Mouse (Mus musculus) heart, embryonic 16.5 days (tissue): ENCODE measurements around the gene Tmem200c. TPM values are rescaled to one million over a fixed set of nuclear protein-coding genes. Genes with fewer than 3 reads are reported as not detected.

Source experiments
- ATAC-seq: fragments of 200-750 bp; cut with Nextera tagmentation; replicated peaks from 2 replicates; pipeline ENCODE4 v1.8.0; 2017; ENCODE audit warnings: moderate number of reproducible peaks; ENCODE audit not compliant: insufficient read depth, low FRiP score; ENCODE audit errors: extremely low read depth
- H3K27ac ChIP-seq: fragments of 300-500 bp; sonication (generic); 2 replicates; pipeline ENCODE4 v1.5.1; 2014; ENCODE audit warnings: mild to moderate bottlenecking, low read length, control low read depth, moderate library complexity
- H3K27me3 ChIP-seq: fragments of 300-500 bp; sonication (generic); 2 replicates; pipeline ENCODE4 v1.6.1; 2014; ENCODE audit warnings: low read length, mixed read lengths; ENCODE audit not compliant: control insufficient read depth, insufficient read depth
- H3K36me3 ChIP-seq: fragments of 300-500 bp; sonication (generic); 2 replicates; pipeline ENCODE4 v1.6.1; 2014; ENCODE audit not compliant: control insufficient read depth, insufficient read depth
- H3K4me1 ChIP-seq: fragments of 300-500 bp; sonication (generic); 2 replicates; pipeline ENCODE4 v1.6.1; 2014; ENCODE audit warnings: low read length, mixed read lengths; ENCODE audit not compliant: control insufficient read depth, insufficient read depth
- H3K4me2 ChIP-seq: fragments of 300-500 bp; sonication (generic); 2 replicates; pipeline ENCODE4 v1.6.1; 2014; ENCODE audit warnings: low read depth, mild to moderate bottlenecking, control low read depth, low read length
- H3K4me3 ChIP-seq: fragments of 300-500 bp; sonication (generic); 2 replicates; pipeline ENCODE4 v1.5.1; 2014; ENCODE audit warnings: mild to moderate bottlenecking, control low read depth, low read length
- H3K9ac ChIP-seq: fragments of 300-500 bp; sonication (generic); 2 replicates; pipeline ENCODE4 v1.6.1; 2014; ENCODE audit warnings: low read length, control low read depth
- H3K9me3 ChIP-seq: fragments of 300-500 bp; sonication (generic); replicated peaks from 2 replicates; pipeline ENCODE4 v1.6.1; 2016; ENCODE audit warnings: low read length; ENCODE audit not compliant: control insufficient read depth
- WGBS: fragments of 180-500 bp; shearing (Covaris S2); extraction: QIAGEN DNeasy Blood & Tissue Kit; methylation state at CpG from one replicate; pipeline ENCODE4 v1.1.7; 2014; 5-methylcytosine and 5-hydroxymethylcytosine counted together
- polyA plus RNA-seq: library from polyadenylated mRNA; unstranded; fragments of >200 nt; fragmentation: Nextera tagmentation; extraction: Ambion mirVana; gene quantifications from 2 replicates; pipeline ENCODE4 v1.2.1, GENCODE M21; 2015

Tmem200c gene
- polyA plus RNA-seq, 1 experiment from 2014 or later: 0.24 TPM

- Histone ChIP-seq H3K4me1 (peaks cover 18% of the 10 kb centered on the region), H3K4me2 (peak overlapping the region; percentile 98), H3K27me3 (peaks cover 61% of the 10 kb centered on the region), H3K9ac (peak overlapping the region; percentile 66), H3K4me3 (peak overlapping the region; percentile 58), H3K36me3 (no peaks in the 10 kb centered on the region), H3K9me3 (no peaks in the 10 kb centered on the region), H3K27ac (no peak overlapping the region)
- 3% methylated on average over 22 of the region's 22 CpGs for WGBS
- peak; percentile 11; the same call in 1 of the 2 replicates for ATAC-seq
Measured at GRCm38 (mm10) chr17:68841892-68842252, 15.4 kb downstream of the Tmem200c start.

- H3K4me1 ChIP-seq: peaks cover 7% of the 10 kb centered on the region
- no peak overlapping the region for H3K9ac ChIP-seq
- no peak overlapping the region for H3K27ac ChIP-seq
- H3K4me3 ChIP-seq: no peak overlapping the region
- ATAC-seq: no peak
- peaks cover 22% of the 10 kb centered on the region for H3K27me3 ChIP-seq
- no peaks in the 10 kb centered on the region for H3K9me3 ChIP-seq
- 77% methylated on average over 5 of the region's 5 CpGs for WGBS
- H3K36me3 ChIP-seq: no peaks in the 10 kb centered on the region
- no peak overlapping the region for H3K4me2 ChIP-seq
Measured at GRCm38 (mm10) chr17:68845931-68846330, 19.5 kb downstream of the Tmem200c start.

GRCm38 (mm10) chr17:68848739-68849138, 22.3 kb downstream of the Tmem200c start:
- WGBS: 77% methylated on average over 6 of the region's 6 CpGs
- Histone ChIP-seq H3K36me3 (no peaks in the 10 kb centered on the region), H3K27me3 (peaks cover 3% of the 10 kb centered on the region; the same call in 1 of the 2 replicates), H3K4me3 (no peak overlapping the region), H3K9me3 (no peaks in the 10 kb centered on the region), H3K9ac (no peak overlapping the region), H3K4me1 (no peaks in the 10 kb centered on the region), H3K27ac (no peak overlapping the region), H3K4me2 (no peak overlapping the region)
- no peak for ATAC-seq

- no peak for ATAC-seq
- H3K36me3 ChIP-seq: no peaks in the 10 kb centered on the region
- whole genome bisulfite sequencing: 75% methylated on average over 7 of the region's 7 CpGs
- no peaks in the 10 kb centered on the region for H3K27me3 ChIP-seq
- no peak overlapping the region for H3K27ac ChIP-seq
- H3K9ac ChIP-seq: no peak overlapping the region
- no peak overlapping the region for H3K4me2 ChIP-seq
- H3K9me3 ChIP-seq: no peaks in the 10 kb centered on the region
- no peaks in the 10 kb centered on the region for H3K4me1 ChIP-seq
- H3K4me3 ChIP-seq: no peak overlapping the region
Measured at GRCm38 (mm10) chr17:68852171-68852966, 25.9 kb downstream of the Tmem200c start.

- Histone ChIP-seq H3K36me3 (no peaks in the 10 kb centered on the region), H3K27me3 (no peaks in the 10 kb centered on the region), H3K4me1 (no peaks in the 10 kb centered on the region), H3K27ac (no peak overlapping the region), H3K9ac (no peak overlapping the region), H3K9me3 (no peaks in the 10 kb centered on the region), H3K4me2 (no peak overlapping the region), H3K4me3 (no peak overlapping the region)
- no peak for ATAC-seq
- WGBS: 65% methylated on average over 3 of the region's 3 CpGs
Measured at GRCm38 (mm10) chr17:68864175-68864574, 37.8 kb downstream of the Tmem200c start.

- no peaks in the 10 kb centered on the region for H3K4me1 ChIP-seq
- H3K9ac ChIP-seq: no peak overlapping the region
- H3K36me3 ChIP-seq: no peaks in the 10 kb centered on the region
- no peak for ATAC-seq
- no peak overlapping the region for H3K27ac ChIP-seq
- H3K4me3 ChIP-seq: no peak overlapping the region
- no peaks in the 10 kb centered on the region for H3K9me3 ChIP-seq
- H3K4me2 ChIP-seq: no peak overlapping the region
- no peaks in the 10 kb centered on the region for H3K27me3 ChIP-seq
Measured at GRCm38 (mm10) chr17:68868439-68868838, 42.0 kb downstream of the Tmem200c start.

- H3K27me3 ChIP-seq: peaks cover 3% of the 10 kb centered on the region; the same call in 1 of the 2 replicates
- 66% methylated on average over 8 of the region's 8 CpGs for WGBS
Measured at GRCm38 (mm10) chr17:68874021-68874420, 47.6 kb downstream of the Tmem200c start.

GRCm38 (mm10) chr17:68875251-68875650, 48.8 kb downstream of the Tmem200c start:
- ATAC-seq: no peak
- Histone ChIP-seq H3K9ac (no peak overlapping the region), H3K4me1 (no peaks in the 10 kb centered on the region), H3K27ac (no peak overlapping the region), H3K36me3 (no peaks in the 10 kb centered on the region), H3K4me3 (no peak overlapping the region), H3K4me2 (no peak overlapping the region), H3K9me3 (no peaks in the 10 kb centered on the region), H3K27me3 (peaks cover 3% of the 10 kb centered on the region; the same call in 1 of the 2 replicates)
- 62% methylated on average over 5 of the region's 5 CpGs for WGBS

More at GRCm38 (mm10) chr17:68874021-68874420, 47.6 kb downstream of the Tmem200c start:
- no peak overlapping the region for H3K4me2 ChIP-seq
- H3K36me3 ChIP-seq: no peaks in the 10 kb centered on the region
- ATAC-seq: no peak
- no peak overlapping the region for H3K27ac ChIP-seq
- H3K4me3 ChIP-seq: no peak overlapping the region
- no peaks in the 10 kb centered on the region for H3K4me1 ChIP-seq
- no peak overlapping the region for H3K9ac ChIP-seq
- no peaks in the 10 kb centered on the region for H3K9me3 ChIP-seq

- no peak overlapping the region for H3K9ac ChIP-seq
- no peak for ATAC-seq
- H3K27me3 ChIP-seq: peaks cover 3% of the 10 kb centered on the region; the same call in 1 of the 2 replicates
- WGBS: 82% methylated on average over 10 of the region's 10 CpGs
- no peak overlapping the region for H3K4me2 ChIP-seq
- H3K27ac ChIP-seq: no peak overlapping the region
- H3K4me3 ChIP-seq: no peak overlapping the region
- no peaks in the 10 kb centered on the region for H3K4me1 ChIP-seq
- no peaks in the 10 kb centered on the region for H3K9me3 ChIP-seq
- no peaks in the 10 kb centered on the region for H3K36me3 ChIP-seq
Measured at GRCm38 (mm10) chr17:68875917-68876495, 49.6 kb downstream of the Tmem200c start.
